ENCODE assay signal across 17 mouse cellular contexts in genomic region chr1:141274738-141275137, GRCm38 (mm10).
"Had no signal": no experiment of that assay in that cellular context is flagged by ENCODE, and none has a peak within 500 bp of the region (broad histone marks: within the 10 kb centered on the region; RNA-seq: fewer than 3 reads in every experiment).

No protein-coding gene starts in this region.

- DNase-seq: retina, postnatal 1 day; right cerebral cortex, adult 18-20 months; right cerebral cortex, postnatal 14 days; right cerebral cortex, postnatal 25 days; right cerebral cortex, postnatal 4 days; spleen, adult 18-20 months; thymus, adult 18-20 months; thymus, adult 2 months; thymus, postnatal 14 days; thymus, postnatal 25 days; thymus, postnatal 36 days; thymus, postnatal 4 days had no signal

- H3K4me3 ChIP-seq: neural tube, embryonic 12.5 days; neural tube, embryonic 13.5 days; neural tube, embryonic 15.5 days; stomach, embryonic 15.5 days had no signal

- H3K9ac ChIP-seq: neural tube, embryonic 12.5 days; neural tube, embryonic 13.5 days; neural tube, embryonic 15.5 days; stomach, embryonic 15.5 days had no signal

- H3K4me1 ChIP-seq: neural tube, embryonic 12.5 days; neural tube, embryonic 13.5 days; neural tube, embryonic 15.5 days; stomach, embryonic 15.5 days had no signal

- H3K4me2 ChIP-seq: neural tube, embryonic 12.5 days; neural tube, embryonic 13.5 days; neural tube, embryonic 15.5 days; stomach, embryonic 15.5 days had no signal

- H3K27me3 ChIP-seq: neural tube, embryonic 12.5 days; neural tube, embryonic 13.5 days; neural tube, embryonic 15.5 days; stomach, embryonic 15.5 days had no signal

- H3K27ac ChIP-seq: neural tube, embryonic 12.5 days; neural tube, embryonic 13.5 days; neural tube, embryonic 15.5 days; stomach, embryonic 15.5 days; stomach, postnatal 0 days had no signal

- H3K36me3 ChIP-seq: neural tube, embryonic 12.5 days; neural tube, embryonic 13.5 days; neural tube, embryonic 15.5 days; stomach, embryonic 15.5 days had no signal

- H3K9me3 ChIP-seq: neural tube, embryonic 12.5 days; neural tube, embryonic 13.5 days; neural tube, embryonic 15.5 days; stomach, embryonic 15.5 days had no signal
